Mouse (Mus musculus) mouse trophoblast stem cell (cell line): Measurements from ENCODE around the gene Scaf1.
"Not testable (repeated sequence)": the region's sequence is repeated elsewhere in the genome, so short reads cannot be mapped to it uniquely, and the experiment has no call there.

ENCODE experiments used
- in situ Hi-C, 2 experiments: fragments of 300-500 bp; cut with MseI, MboI; formaldehyde crosslinking; loops; 2 replicates in 1 of 2; 3 replicates in 1 of 2; pipeline ENCODE4 v1.15.1; 2025

Gene Scaf1

GRCm38 (mm10) chr7:45045741-45046140 is 29.6 kb upstream of the Scaf1 start:
- in situ Hi-C loops: no loop called here

DNA sequence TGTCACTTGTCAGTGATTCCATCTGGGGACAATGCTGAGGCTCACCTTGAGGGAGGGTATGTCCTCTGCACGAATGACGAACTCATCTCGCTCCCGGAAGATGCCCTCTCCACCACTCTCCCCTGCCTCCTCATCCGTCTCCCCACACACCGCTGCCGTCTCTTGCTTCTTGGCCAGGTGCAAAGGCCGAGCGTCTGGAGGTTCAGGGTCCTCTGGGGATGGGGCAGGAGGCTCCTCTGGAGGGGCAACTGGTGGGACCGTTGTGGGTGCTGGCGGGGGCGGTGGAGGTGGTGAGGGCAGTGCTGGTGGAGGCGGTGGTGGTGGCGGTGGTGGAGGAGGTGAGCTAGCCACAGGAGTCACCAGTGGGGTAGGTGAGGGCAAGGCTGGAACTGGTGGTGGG is 27.1 kb upstream of the Scaf1 start:
- in situ Hi-C loops: no loop called here

GRCm38 (mm10) chr7:45040851-45041250 is 24.7 kb upstream of the Scaf1 start:
- in situ Hi-C loops: no loop called here

GRCm38 (mm10) chr7:45038411-45038810 is 22.2 kb upstream of the Scaf1 start:
- in situ Hi-C loops: no loop called here

DNA sequence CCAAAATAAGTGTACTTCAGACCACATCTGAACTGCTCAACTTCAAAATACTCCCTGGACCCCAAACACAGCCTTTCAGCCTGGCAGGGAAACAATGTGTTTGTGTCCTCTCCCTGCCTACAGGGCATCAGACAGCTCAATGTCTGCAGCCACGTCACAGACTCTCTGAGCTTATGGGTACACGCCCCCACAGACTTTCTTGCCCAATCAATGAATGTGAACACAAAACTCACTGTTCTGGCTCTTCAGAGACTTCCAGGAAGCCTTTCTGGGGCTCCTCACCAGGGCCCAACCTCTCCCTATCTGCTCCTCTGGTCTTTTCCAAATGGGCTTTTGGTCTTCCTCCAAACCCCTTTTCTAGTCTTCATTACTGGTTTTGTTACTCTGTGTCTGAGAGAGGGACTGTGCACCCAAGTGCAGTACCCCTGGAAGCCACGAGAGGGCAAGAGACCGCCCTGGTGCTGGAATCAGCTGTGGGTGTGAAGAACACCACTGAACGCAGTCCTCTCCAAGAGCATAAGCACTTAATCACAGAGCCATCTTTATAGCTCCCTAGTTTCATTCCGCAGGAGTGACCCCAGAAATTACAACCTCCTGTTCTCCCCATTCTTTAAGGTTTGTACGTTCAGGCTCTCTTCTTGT is 21.7 kb upstream of the Scaf1 start:
- in situ Hi-C loops: no loop called here

DNA sequence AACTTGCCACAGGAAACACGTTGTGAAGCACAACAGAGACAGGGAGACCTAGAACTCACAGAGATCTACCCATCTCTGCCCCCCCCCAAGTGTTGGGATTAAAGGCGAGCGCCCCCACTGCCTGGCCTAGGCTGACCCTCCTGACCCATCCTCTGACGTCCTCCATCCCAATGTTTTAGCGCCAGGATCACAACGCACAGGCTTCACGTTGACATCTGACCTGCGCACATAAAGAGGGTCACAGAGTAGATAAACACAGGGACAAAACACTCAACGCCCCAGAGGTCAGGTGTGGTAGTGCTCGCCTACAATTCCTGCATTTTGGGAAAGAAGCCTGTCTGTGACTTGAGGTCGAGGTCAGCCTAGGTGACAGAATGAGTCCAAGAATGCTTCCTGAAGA is 20.5 kb upstream of the Scaf1 start:
- in situ Hi-C loops: no loop called here

DNA sequence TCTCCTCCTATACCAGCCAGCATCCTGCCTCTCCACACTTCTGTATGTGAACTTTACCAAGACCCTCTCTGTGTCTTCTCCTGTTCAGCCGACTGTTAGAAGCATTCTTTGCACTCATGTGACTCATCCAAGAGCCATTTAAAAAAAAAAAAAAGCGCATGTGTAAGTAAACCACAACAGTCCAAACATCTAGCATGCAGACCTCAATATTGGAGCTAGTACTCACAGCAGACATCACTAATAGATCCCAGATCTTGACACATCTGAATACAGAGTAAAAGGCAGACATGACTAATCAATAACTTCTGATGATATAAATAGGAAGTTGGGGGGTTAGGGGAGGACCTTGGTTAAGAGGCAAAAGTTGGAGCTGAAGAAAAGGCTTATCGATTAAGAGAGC is 19.5 kb upstream of the Scaf1 start:
- in situ Hi-C loops: no loop called here

GRCm38 (mm10) chr7:45033722-45034359 is 17.7 kb upstream of the Scaf1 start:
- in situ Hi-C loops: no loop called here

- in situ Hi-C loops: no loop called here
Measured at GRCm38 (mm10) chr7:45030857-45031256, 14.7 kb upstream of the Scaf1 start.

DNA sequence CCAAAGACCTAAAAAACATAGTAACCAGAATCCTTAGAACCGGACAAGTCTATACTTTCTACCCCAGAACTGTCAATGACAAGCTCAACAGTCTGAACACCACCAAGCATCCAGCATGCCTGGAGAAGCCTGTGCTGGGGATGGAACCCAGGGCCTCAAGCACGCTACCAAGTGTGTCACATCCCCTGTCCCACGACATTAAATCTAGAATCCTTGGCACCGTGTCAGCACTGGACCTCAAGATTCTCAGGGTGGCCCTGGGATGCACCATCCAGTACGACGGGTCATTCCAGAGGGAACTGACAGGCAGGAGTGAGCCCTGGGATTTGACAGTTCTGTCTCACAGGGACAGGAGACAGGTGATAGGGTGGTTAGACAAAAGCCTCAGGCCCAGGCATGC is 13.8 kb upstream of the Scaf1 start:
- in situ Hi-C loops: no loop called here

DNA sequence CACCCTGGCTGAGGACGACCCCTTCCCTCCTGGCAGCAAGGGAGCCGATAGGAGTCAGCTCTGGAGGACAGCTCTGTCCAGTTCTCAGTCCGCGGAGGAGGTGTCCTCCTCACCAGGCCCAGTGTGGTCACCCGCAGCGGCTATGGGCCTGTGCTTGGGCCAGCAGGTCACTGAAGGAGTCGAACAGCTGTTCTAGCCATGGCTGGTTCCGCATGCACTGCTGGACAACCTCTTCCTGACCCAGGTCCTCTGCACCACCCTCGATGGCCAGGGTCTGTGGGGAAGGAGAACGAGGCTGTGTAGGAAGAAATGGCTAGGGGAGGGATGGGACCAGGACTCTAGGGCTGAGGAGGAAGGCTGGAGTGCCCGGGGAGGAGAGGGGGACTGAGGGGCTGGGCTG is 12.2 kb upstream of the Scaf1 start:
- in situ Hi-C loops: no loop called here

DNA sequence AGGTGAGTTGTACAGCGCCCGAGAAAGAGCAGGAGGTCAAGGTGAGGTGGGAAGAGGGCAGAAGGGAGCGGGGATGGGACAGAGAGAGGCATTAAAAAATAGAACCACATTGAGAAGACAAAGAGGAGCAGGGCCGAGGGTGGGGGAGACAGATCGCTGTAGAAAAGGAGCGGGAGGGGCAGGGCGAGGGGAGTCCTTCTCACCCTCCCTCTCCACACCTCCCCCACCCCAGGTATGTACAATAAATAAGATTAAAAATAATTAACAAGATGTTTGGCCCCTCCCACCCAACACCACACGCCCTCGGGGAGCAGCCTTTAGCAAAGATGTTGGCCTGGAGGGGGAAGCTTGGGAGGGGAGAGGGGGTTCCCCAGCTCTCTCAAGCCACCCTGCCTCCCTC is 11.6 kb upstream of the Scaf1 start:
- in situ Hi-C loops: no loop called here

GRCm38 (mm10) chr7:45026256-45026655 is 10.1 kb upstream of the Scaf1 start:
- in situ Hi-C loops: no loop called here

GRCm38 (mm10) chr7:45025601-45026220 is 9.5 kb upstream of the Scaf1 start:
- in situ Hi-C loops: no loop called here

- in situ Hi-C loops: no loop called here
Measured at GRCm38 (mm10) chr7:45024281-45025248, 8.4 kb upstream of the Scaf1 start.

DNA sequence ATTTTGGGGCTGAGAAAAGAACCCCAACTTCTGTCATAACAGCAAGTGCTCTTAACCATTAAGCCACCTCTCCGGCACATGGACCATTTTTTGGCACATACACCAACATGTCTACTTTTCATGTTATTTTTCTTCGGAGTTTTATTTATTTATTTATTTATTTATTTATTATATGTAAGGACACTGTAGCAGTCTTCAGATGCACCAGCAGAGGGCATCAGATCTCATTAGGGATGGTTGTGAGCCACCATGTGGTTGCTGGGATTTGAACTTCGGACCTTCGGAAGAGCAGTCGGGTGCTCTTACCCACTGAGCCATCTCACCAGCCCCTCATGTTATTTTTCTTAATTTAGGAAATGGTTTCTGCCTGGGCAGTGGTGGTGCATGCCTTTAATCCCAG is 7.5 kb upstream of the Scaf1 start:
- in situ Hi-C loops: not testable (repeated sequence)

- in situ Hi-C loops: no loop called here
Measured at GRCm38 (mm10) chr7:45020225-45020624, 4.1 kb upstream of the Scaf1 start.

- in situ Hi-C loops: no loop called here
Measured at GRCm38 (mm10) chr7:45019031-45019571, 2.9 kb upstream of the Scaf1 start.

GRCm38 (mm10) chr7:45017242-45018061 is 1.3 kb upstream of the Scaf1 start, which contains the start of gene Rras:
TSS of gene Rras (plus strand) at chr7:45017961.
- in situ Hi-C loops: no loop called here

- in situ Hi-C loops: no loop called here
Measured at GRCm38 (mm10) chr7:45016761-45017160, 598 bp upstream of the Scaf1 start.
